Mouse (Mus musculus) thymus, postnatal 14 days (tissue): ENCODE data around the gene 4921511M17Rik.
"Not testable (repeated sequence)": the region's sequence is repeated elsewhere in the genome, so short reads cannot be mapped to it uniquely, and the experiment has no call there.

Experiments
- DNase-seq: peaks from one replicate; pipeline ENCODE4 v3.0.0; 2021

The 4921511M17Rik gene

GRCm38 (mm10) chrX:154033727-154034126 lies at the start of gene 4921511M17Rik:
Gene 4921511M17Rik, minus strand, starts transcription at chrX:154033827.
- DNase-seq, result not testable (repeated sequence)

DNA sequence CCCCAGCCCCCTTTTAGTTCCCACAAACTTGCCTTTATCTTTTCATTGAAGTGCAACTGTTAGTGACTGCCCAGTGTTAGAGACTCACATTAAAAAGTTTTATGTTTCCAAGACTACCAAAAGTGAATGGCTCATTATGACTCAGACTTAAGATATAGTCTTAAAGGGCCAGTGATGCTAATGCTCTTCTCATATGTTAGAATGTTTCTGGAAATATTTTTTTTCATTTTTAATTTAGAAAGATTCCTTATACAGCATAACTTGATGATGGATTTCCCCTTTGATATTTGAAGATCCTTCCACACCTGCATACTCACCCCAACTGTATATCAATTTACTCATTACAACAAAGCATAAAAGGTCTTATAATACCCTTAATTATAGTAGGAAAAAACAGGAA lies 21.3 kb upstream of the 4921511M17Rik start, which contains the start of gene Gm10057:
TSS of gene Gm10057 (minus strand) at position 101 of the 400 bp plus-strand sequence.
- DNase-seq, result not testable (repeated sequence)

GRCm38 (mm10) chrX:154012540-154012939 lies 21.1 kb downstream of the 4921511M17Rik start, which contains the start of gene Samt1:
Gene Samt1, minus strand, starts transcription at chrX:154012640.
- DNase-seq, result not testable (repeated sequence)

- not testable (repeated sequence) for DNase-seq
Measured at GRCm38 (mm10) chrX:153976914-153977313, 56.7 kb downstream of the 4921511M17Rik start.

GRCm38 (mm10) chrX:153976467-153976866 lies 57.2 kb downstream of the 4921511M17Rik start:
- not testable (repeated sequence) for DNase-seq

DNA sequence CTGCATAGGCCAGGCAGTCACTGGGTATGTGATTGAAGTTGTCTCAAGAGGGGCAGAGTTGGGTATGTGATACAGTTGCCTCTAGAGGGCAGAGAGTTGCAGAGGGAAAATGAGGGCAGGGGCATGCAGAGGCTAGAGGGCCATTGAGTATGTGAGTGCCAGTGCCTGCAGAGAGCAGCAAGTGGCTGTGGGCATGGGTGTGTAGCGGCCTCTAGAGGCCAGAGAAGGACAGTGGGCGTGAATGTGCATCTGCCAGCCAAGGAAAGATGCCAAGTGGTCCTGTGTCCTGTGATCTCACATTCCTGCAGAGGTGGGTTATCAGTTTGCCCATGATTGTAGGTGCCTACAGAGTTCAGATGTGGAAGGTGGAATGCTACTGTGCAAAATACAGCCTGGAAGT lies 59.2 kb downstream of the 4921511M17Rik start:
- DNase-seq, result peak; percentile 22
